Mouse (Mus musculus): ENCODE data around the gene Ctnnd2. TPM values are rescaled to one million over a fixed set of nuclear protein-coding genes. Genes with fewer than 3 reads are reported as not detected.

The Ctnnd2 gene
- total RNA-seq, 2 experiments from 2014 or later: not detected

- H3K4me3 ChIP-seq: no peak overlapping the region
- intact Hi-C loops (cut with DNase I): no loop called here
- H3K27ac ChIP-seq: no peak overlapping the region
- TF ChIP-seq CTCF (IDR thresholded peaks at IDR 0.05): no peak
- DNase-seq: no peak
These were observed 605.4 kb downstream of the Ctnnd2 start for GRCm38 (mm10) chr15:30777801-30778200.

- TF ChIP-seq CTCF (IDR thresholded peaks at IDR 0.05): no peak
- Histone ChIP-seq H3K4me3 (no peak overlapping the region), H3K27ac (no peak overlapping the region)
- DNase-seq: no peak
- intact Hi-C loops (cut with DNase I): no loop called here
These were observed 607.5 kb downstream of the Ctnnd2 start for GRCm38 (mm10) chr15:30779903-30780302.

- intact Hi-C loops (cut with DNase I): no loop called here
- Histone ChIP-seq H3K4me3 (no peak overlapping the region), H3K27ac (no peak overlapping the region)
- no peak for DNase-seq
- no peak for TF ChIP-seq CTCF (IDR thresholded peaks at IDR 0.05)
These were observed 608.6 kb downstream of the Ctnnd2 start for GRCm38 (mm10) chr15:30780977-30781376.

- no peak for TF ChIP-seq CTCF (IDR thresholded peaks at IDR 0.05)
- Histone ChIP-seq H3K4me3 (no peak overlapping the region), H3K27ac (no peak overlapping the region)
- no peak for DNase-seq
- intact Hi-C loops (cut with DNase I): no loop called here
These were observed 613.4 kb downstream of the Ctnnd2 start for GRCm38 (mm10) chr15:30785706-30786320.

GRCm38 (mm10) chr15:30793260-30793659 lies 620.9 kb downstream of the Ctnnd2 start:
- intact Hi-C loops (cut with DNase I): no loop called here

GRCm38 (mm10) chr15:30795723-30796122 lies 623.3 kb downstream of the Ctnnd2 start:
- Histone ChIP-seq H3K27ac (no peak overlapping the region), H3K4me3 (no peak overlapping the region)
- intact Hi-C loops (cut with DNase I): no loop called here
- TF ChIP-seq CTCF (IDR thresholded peaks at IDR 0.05): no peak
- DNase-seq: no peak

More at GRCm38 (mm10) chr15:30793260-30793659, 620.9 kb downstream of the Ctnnd2 start:
- no peak for TF ChIP-seq CTCF (IDR thresholded peaks at IDR 0.05)
- no peak for DNase-seq
- Histone ChIP-seq H3K4me3 (no peak overlapping the region), H3K27ac (no peak overlapping the region)

GRCm38 (mm10) chr15:30827424-30828263 lies 655.3 kb downstream of the Ctnnd2 start:
- no peak for TF ChIP-seq CTCF (IDR thresholded peaks at IDR 0.05)
- intact Hi-C loops (cut with DNase I): no loop called here
- H3K4me3 ChIP-seq: no peak overlapping the region
- no peak overlapping the region for H3K27ac ChIP-seq
- no peak for DNase-seq

GRCm38 (mm10) chr15:30857277-30858176 lies 685.1 kb downstream of the Ctnnd2 start:
- no peak for TF ChIP-seq CTCF (IDR thresholded peaks at IDR 0.05)
- DNase-seq: no peak
- intact Hi-C loops (cut with DNase I): no loop called here
- no peak overlapping the region for H3K4me3 ChIP-seq
- no peak overlapping the region for H3K27ac ChIP-seq

- no peak overlapping the region for H3K27ac ChIP-seq
- no peak for DNase-seq
- H3K4me3 ChIP-seq: no peak overlapping the region
- TF ChIP-seq CTCF (IDR thresholded peaks at IDR 0.05): no peak
- intact Hi-C loops (cut with DNase I): no loop called here
These were observed 695.0 kb downstream of the Ctnnd2 start for GRCm38 (mm10) chr15:30867429-30867828.

- no peak overlapping the region for H3K27ac ChIP-seq
- intact Hi-C loops (cut with DNase I): no loop called here
- TF ChIP-seq CTCF (IDR thresholded peaks at IDR 0.05): no peak
- H3K4me3 ChIP-seq: no peak overlapping the region
- DNase-seq: no peak
These were observed 697.5 kb downstream of the Ctnnd2 start for GRCm38 (mm10) chr15:30869673-30870512.

- no peak overlapping the region for H3K27ac ChIP-seq
- TF ChIP-seq CTCF (IDR thresholded peaks at IDR 0.05): no peak
- intact Hi-C loops (cut with DNase I): no loop called here
- no peak for DNase-seq
- H3K4me3 ChIP-seq: no peak overlapping the region
These were observed 703.1 kb downstream of the Ctnnd2 start for GRCm38 (mm10) chr15:30875523-30875922.

Measured in gastrocnemius, adult 2 months (tissue).